Mouse (Mus musculus) gonadal fat pad, adult 2 months (tissue): ENCODE data around the gene 1190007I07Rik. TPM values are rescaled to one million over a fixed set of nuclear protein-coding genes. Genes with fewer than 3 reads are reported as not detected.
"Not testable (repeated sequence)": the region's sequence is repeated elsewhere in the genome, so short reads cannot be mapped to it uniquely, and the experiment has no call there.

Experiments
- DNase-seq: peaks from one replicate; pipeline ENCODE4 v3.0.0-alpha.2; 2012; ENCODE audit warnings: low read depth
- polyA plus RNA-seq: library from polyadenylated mRNA; depleted of rRNA; stranded (reverse); fragments of >200 nt; gene quantifications from 2 replicates; pipeline ENCODE4 v1.2.3, GENCODE M21; 2012; rRNA removed

1190007I07Rik gene
- polyA plus RNA-seq, 1 experiment: 37.8 TPM

- no peak for DNase-seq
Observed at GRCm38 (mm10) chr10:82629111-82629585, 6.1 kb upstream of the 1190007I07Rik start.

DNA sequence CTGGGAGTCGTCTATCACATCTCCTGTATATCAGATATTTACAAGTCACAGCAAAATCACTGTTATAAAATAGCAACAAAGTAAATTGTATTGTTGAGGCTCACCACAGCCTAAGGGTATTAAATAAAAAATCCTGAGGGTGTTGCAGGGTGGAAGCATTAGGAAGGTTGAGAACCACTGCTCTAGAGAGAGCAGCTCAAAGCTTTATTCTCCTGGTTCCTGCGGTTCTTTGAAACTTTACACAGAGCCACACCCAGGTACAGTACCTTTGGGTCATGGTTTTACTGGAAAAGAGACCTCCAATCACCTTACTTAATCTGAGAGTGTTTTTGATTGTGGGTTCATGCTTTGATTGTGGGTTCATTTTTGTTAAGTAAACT lies 515 bp upstream of the 1190007I07Rik start:
- DNase-seq: not testable (repeated sequence)

- DNase-seq: no peak
Observed at GRCm38 (mm10) chr10:82622235-82622634, 793 bp downstream of the 1190007I07Rik start.

DNA sequence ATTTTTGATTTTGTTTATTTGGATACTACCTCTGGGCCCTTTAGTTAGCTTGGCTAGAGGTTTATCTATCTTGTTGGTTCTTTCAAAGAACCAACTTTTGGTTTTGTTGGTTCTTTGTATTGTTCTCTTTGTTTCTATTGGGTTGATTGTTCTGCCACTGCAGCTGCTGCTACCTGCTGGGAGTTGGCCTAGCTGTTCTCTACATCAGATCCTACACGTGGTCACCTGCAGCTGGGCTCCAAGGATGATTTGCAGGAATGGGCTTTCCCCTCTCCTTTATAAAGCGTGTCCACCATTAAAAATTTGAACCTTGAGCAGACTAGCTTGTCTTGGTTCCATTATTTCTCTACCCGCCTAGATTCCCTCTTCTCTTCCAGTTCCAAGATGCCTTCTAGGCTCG lies 28.6 kb downstream of the 1190007I07Rik start:
- not testable (repeated sequence) for DNase-seq

- not testable (repeated sequence) for DNase-seq
Observed at GRCm38 (mm10) chr10:82589673-82590072, 33.4 kb downstream of the 1190007I07Rik start.

- not testable (repeated sequence) for DNase-seq
Observed at GRCm38 (mm10) chr10:82571091-82571490, 51.9 kb downstream of the 1190007I07Rik start.

Other genes starting within 250 kb of the 1190007I07Rik start
- gene Gm1553, start 130.6 kb downstream of the 1190007I07Rik start, polyA plus RNA-seq: not detected in 2 replicates
- gene Tdg, start 6.6 kb upstream of the 1190007I07Rik start, polyA plus RNA-seq: 22.6 and 26.7 TPM in 2 replicates
- 7.6 and 8.8 TPM in 2 replicates for gene Glt8d2, start 67.4 kb upstream of the 1190007I07Rik start, polyA plus RNA-seq
- gene Hcfc2, start 72.9 kb upstream of the 1190007I07Rik start, polyA plus RNA-seq: 10.9 and 12.2 TPM in 2 replicates
- 11.4 and 12.0 TPM in 2 replicates for gene Nfyb, start 140.9 kb upstream of the 1190007I07Rik start, polyA plus RNA-seq
- gene Txnrd1, start 210.7 kb upstream of the 1190007I07Rik start, polyA plus RNA-seq: 36.1 and 44.0 TPM in 2 replicates
- 4.1 and 6.0 TPM in 2 replicates for gene Eid3, start 243.4 kb upstream of the 1190007I07Rik start, polyA plus RNA-seq